Mouse (Mus musculus) cortical plate, adult 2 months (tissue): ENCODE results near the gene Gm10190. TPM values are rescaled to one million over a fixed set of nuclear protein-coding genes. Genes with fewer than 3 reads are reported as not detected.

Experiments used
- H3K27ac ChIP-seq: fragments of 200-500 bp; 2 replicates; pipeline ENCODE4 v1.5.1; 2012; ENCODE audit warnings: low read length, control low read depth, inconsistent platforms; ENCODE audit not compliant: insufficient read depth
- H3K4me1 ChIP-seq: fragments of 200-500 bp; 2 replicates; pipeline ENCODE4 v1.6.1; 2011; ENCODE audit warnings: low read length; ENCODE audit not compliant: control insufficient read depth, insufficient read depth
- H3K4me3 ChIP-seq: fragments of 200-500 bp; 2 replicates; pipeline ENCODE4 v1.5.1; 2011; ENCODE audit warnings: mild to moderate bottlenecking, low read length, control low read depth; ENCODE audit not compliant: insufficient read depth
- CTCF ChIP-seq: fragments of 200-500 bp; IDR thresholded peaks from 2 replicates; pipeline ENCODE4 v1.5.1; 2011; ENCODE audit warnings: mild to moderate bottlenecking, control low read depth, low read length; ENCODE audit not compliant: insufficient read depth; ENCODE audit errors: extremely low read depth
- POLR2A ChIP-seq: fragments of 200-500 bp; IDR thresholded peaks from 2 replicates; pipeline ENCODE4 v1.6.1; 2011; ENCODE audit warnings: mild to moderate bottlenecking, low read length, control low read depth; ENCODE audit not compliant: insufficient read depth; ENCODE audit errors: extremely low read depth
- polyA plus RNA-seq: library from polyadenylated mRNA; depleted of rRNA; stranded (reverse); fragments of >200 nt; gene quantifications from 2 replicates; pipeline ENCODE4 v1.2.3, GENCODE M21; 2012; rRNA removed

Gm10190 gene
- polyA plus RNA-seq, 1 experiment = not detected

GRCm38 (mm10) chr17:80324521-80324920 lies 48.8 kb downstream of the Gm10190 start:
- no peak overlapping the region for H3K4me3 ChIP-seq
- no peaks in the 10 kb centered on the region for H3K4me1 ChIP-seq
- no peak overlapping the region for H3K27ac ChIP-seq
- no peak for TF ChIP-seq CTCF
- TF ChIP-seq POLR2A = no peak

- no peak for TF ChIP-seq CTCF
- no peak for TF ChIP-seq POLR2A
- no peak overlapping the region for H3K4me3 ChIP-seq
- H3K4me1 ChIP-seq = no peaks in the 10 kb centered on the region
- no peak overlapping the region for H3K27ac ChIP-seq
Measured at GRCm38 (mm10) chr17:80323658-80324057, 49.7 kb downstream of the Gm10190 start.

Other genes with a start within 250 kb of the Gm10190 start
- gene Galm, start 246.1 kb downstream of the Gm10190 start, polyA plus RNA-seq = 2.2 and 2.4 TPM in 2 replicates
- gene Srsf7, start 166.2 kb downstream of the Gm10190 start, polyA plus RNA-seq = 136 and 137 TPM in 2 replicates
- 0.08 and 0.11 TPM in 2 replicates for gene Ttc39d, start 166.1 kb downstream of the Gm10190 start, polyA plus RNA-seq
- 7.6 and 8.0 TPM in 2 replicates for gene Gemin6, start 149.1 kb downstream of the Gm10190 start, polyA plus RNA-seq
- gene Morn2, start 83.3 kb downstream of the Gm10190 start, polyA plus RNA-seq = 30.4 and 33.2 TPM in 2 replicates
- gene Dhx57, start 83.1 kb downstream of the Gm10190 start, polyA plus RNA-seq = 31.7 and 32.5 TPM in 2 replicates
- gene Arhgef33, start 66.1 kb downstream of the Gm10190 start, polyA plus RNA-seq = 2.4 and 2.8 TPM in 2 replicates
- gene Sos1, start 106.9 kb upstream of the Gm10190 start, polyA plus RNA-seq = 14.2 TPM in 2 replicates
- 12.4 and 14.0 TPM in 2 replicates for gene Cdkl4, start 204.3 kb upstream of the Gm10190 start, polyA plus RNA-seq